Mouse (Mus musculus): ENCODE results near the gene Mfsd12. TPM values are rescaled to one million over a fixed set of nuclear protein-coding genes. Genes with fewer than 3 reads are reported as not detected.
A peak's percentile ranks its signal among the peaks of the same experiment; 100 is the strongest.

Mfsd12 gene
- total RNA-seq, 4 experiments from 2014 or later, result 1.7 to 3.1 (median 2.1) TPM

- peak; percentile 89 to 95 for DNase-seq (ENCODE audit: low spot score in 2 of 2)
These were observed 56.3 kb downstream of the Mfsd12 start for GRCm38 (mm10) chr10:81413310-81414261.

GRCm38 (mm10) chr10:81414682-81415081, 57.4 kb downstream of the Mfsd12 start:
- DNase-seq (ENCODE audit: low spot score in 2 of 2), result peak in 1 of 2 experiments; percentile 58

GRCm38 (mm10) chr10:81415146-81415545, 57.9 kb downstream of the Mfsd12 start:
- peak in 1 of 2 experiments; percentile 14 for DNase-seq (ENCODE audit: low spot score in 2 of 2)

Small RNA genes lying within 50 kb of the gene (microRNA-seq; reads per million reads assigned to microRNA genes)
- not detected for gene Mir6913

Other genes starting within 250 kb of the Mfsd12 start
- gene Zbtb7a, start 222.3 kb upstream of the Mfsd12 start, total RNA-seq (2022), result 10 to 100 TPM; 24.8 to 28.9 (median 25.5) TPM
- 10 to 100 TPM; 14.0 to 19.0 (median 16.2) TPM for gene Pias4, start 189.6 kb upstream of the Mfsd12 start, total RNA-seq (2022)
- gene Eef2, start 180.9 kb upstream of the Mfsd12 start, total RNA-seq (2022), result 1,000 to 10,000 TPM; 1,293 to 1,550 (median 1,345) TPM
- 10 to 100 TPM; 25.2 to 31.5 (median 27.3) TPM for gene Dapk3, start 174.5 kb upstream of the Mfsd12 start, total RNA-seq (2022)
- gene 4930442H23Rik, start 173.6 kb upstream of the Mfsd12 start, total RNA-seq (2022), result not detected
- 100 to 1,000 TPM in 1 of 4 experiments, 10 to 100 TPM in 3; 15.3 to 106 (median 44.7) TPM for gene Nmrk2, start 155.4 kb upstream of the Mfsd12 start, total RNA-seq (2022)
- not detected for gene Atcay, start 126.7 kb upstream of the Mfsd12 start, total RNA-seq (2022)
- gene Zfr2, start 124.3 kb upstream of the Mfsd12 start, total RNA-seq (2022), result 1 to 10 TPM; 1.8 to 2.7 (median 2.1) TPM
- gene Matk, start 104.6 kb upstream of the Mfsd12 start, total RNA-seq (2022), result under 1 TPM in 2 of 4 experiments, not detected in 2; 0.31 TPM
- gene Mrpl54, start 90.6 kb upstream of the Mfsd12 start, total RNA-seq (2022), result 100 to 1,000 TPM in 3 of 4 experiments, 10 to 100 TPM in 1; 96.1 to 111 (median 102) TPM
- gene Apba3, start 90.5 kb upstream of the Mfsd12 start, total RNA-seq (2022), result 100 to 1,000 TPM in 2 of 4 experiments, 10 to 100 TPM in 2; 94.6 to 106 (median 98.8) TPM
- gene Tjp3, start 65.9 kb upstream of the Mfsd12 start, total RNA-seq (2022), result not detected
- gene Pip5k1c, start 64.5 kb upstream of the Mfsd12 start, total RNA-seq (2022), result 10 to 100 TPM; 18.5 to 22.8 (median 21.9) TPM
- gene Cactin, start 36.4 kb upstream of the Mfsd12 start, total RNA-seq (2022), result 10 to 100 TPM in 1 of 4 experiments, 1 to 10 TPM in 3; 9.4 to 11.3 (median 9.8) TPM
- gene Tbxa2r, start 28.8 kb upstream of the Mfsd12 start, total RNA-seq (2022), result under 1 TPM; 0.12 to 0.36 (median 0.19) TPM
- 1 to 10 TPM in 1 of 4 experiments, under 1 TPM in 3; 0.46 to 1.2 (median 0.73) TPM for gene Gipc3, start 14.2 kb upstream of the Mfsd12 start, total RNA-seq (2022)
- 10 to 100 TPM; 16.9 to 22.8 (median 21.1) TPM for gene Hmg20b, start 7.0 kb upstream of the Mfsd12 start, total RNA-seq (2022)
- gene 4930404N11Rik, start 8.3 kb downstream of the Mfsd12 start, total RNA-seq (2022), result under 1 TPM; 0.22 to 0.68 (median 0.60) TPM
- 10 to 100 TPM; 14.8 to 18.5 (median 16.6) TPM for gene Fzr1, start 21.0 kb downstream of the Mfsd12 start, total RNA-seq (2022)
- gene Dohh, start 26.9 kb downstream of the Mfsd12 start, total RNA-seq (2022), result 10 to 100 TPM; 46.5 to 50.1 (median 47.4) TPM
- gene Gm48551, start 27.0 kb downstream of the Mfsd12 start, total RNA-seq (2022), result 1 to 10 TPM in 2 of 4 experiments, under 1 TPM in 2; 0.59 to 1.8 (median 1.1) TPM
- gene Gm48552, start 31.5 kb downstream of the Mfsd12 start, total RNA-seq (2022), result 1 to 10 TPM in 2 of 4 experiments, under 1 TPM in 1, not detected in 1; 0.43 to 1.1 (median 1.1) TPM
- not detected for gene Smim24, start 35.6 kb downstream of the Mfsd12 start, total RNA-seq (2022)
- gene Nfic, start 98.1 kb downstream of the Mfsd12 start, total RNA-seq (2022), result 100 to 1,000 TPM; 223 to 267 (median 235) TPM
- under 1 TPM in 2 of 4 experiments, not detected in 2; 0.05 to 0.31 TPM for gene Celf5, start 125.2 kb downstream of the Mfsd12 start, total RNA-seq (2022)
- gene Ncln, start 138.9 kb downstream of the Mfsd12 start, total RNA-seq (2022), result 10 to 100 TPM; 41.6 to 49.3 (median 43.1) TPM
- 1 to 10 TPM in 1 of 4 experiments, under 1 TPM in 3; 0.27 to 1.0 (median 0.59) TPM for gene S1pr4, start 142.6 kb downstream of the Mfsd12 start, total RNA-seq (2022)
- under 1 TPM; 0.19 to 0.80 (median 0.24) TPM for gene Gna15, start 166.7 kb downstream of the Mfsd12 start, total RNA-seq (2022)
- gene Gna11, start 187.7 kb downstream of the Mfsd12 start, total RNA-seq (2022), result 10 to 100 TPM; 26.2 to 30.7 (median 28.4) TPM
- 100 to 1,000 TPM; 851 to 988 (median 920) TPM for gene Aes, start 202.0 kb downstream of the Mfsd12 start, total RNA-seq (2022)
- gene Tle2, start 217.1 kb downstream of the Mfsd12 start, total RNA-seq (2022), result 1 to 10 TPM; 3.1 to 4.3 (median 4.0) TPM
- gene Tle6, start 243.6 kb downstream of the Mfsd12 start, total RNA-seq (2022), result 1 to 10 TPM; 4.1 to 6.9 (median 5.3) TPM
- 1 to 10 TPM; 2.8 to 3.8 (median 3.0) TPM for gene BC025920, start 248.8 kb downstream of the Mfsd12 start, total RNA-seq (2022)